Mouse (Mus musculus) heart, embryonic 10.5 days (tissue): Measurements from ENCODE around the gene 2610318N02Rik. TPM values are rescaled to one million over a fixed set of nuclear protein-coding genes. Genes with fewer than 3 reads are reported as not detected.
A peak's percentile ranks its signal among the peaks of the same experiment; 100 is the strongest.
"Not testable (repeated sequence)": the region's sequence is repeated elsewhere in the genome, so short reads cannot be mapped to it uniquely, and the experiment has no call there.

Experiments
- DNase-seq: peaks from one replicate; pipeline ENCODE4 v3.0.0-alpha.2; 2017; ENCODE audit warnings: low spot score
- H3K27ac ChIP-seq: fragments of 300-500 bp; sonication (generic); 2 replicates; pipeline ENCODE4 v1.5.1; 2016; ENCODE audit warnings: mild to moderate bottlenecking
- H3K27me3 ChIP-seq: fragments of 300-500 bp; sonication (generic); 2 replicates; pipeline ENCODE4 v1.6.1; 2016; ENCODE audit warnings: mild to moderate bottlenecking; ENCODE audit not compliant: poor library complexity, insufficient read depth, severe bottlenecking
- H3K36me3 ChIP-seq: fragments of 300-500 bp; sonication (generic); 2 replicates; pipeline ENCODE4 v1.6.1; 2016; ENCODE audit warnings: mild to moderate bottlenecking, moderate library complexity
- H3K4me1 ChIP-seq: fragments of 300-500 bp; sonication (generic); 2 replicates; pipeline ENCODE4 v1.6.1; 2016; ENCODE audit warnings: mild to moderate bottlenecking
- H3K4me3 ChIP-seq: fragments of 300-500 bp; sonication (generic); 2 replicates; pipeline ENCODE4 v1.5.1; 2016; ENCODE audit warnings: mild to moderate bottlenecking, moderate library complexity
- H3K9me3 ChIP-seq: fragments of 300-500 bp; sonication (generic); 2 replicates; pipeline ENCODE4 v1.6.1; 2016; ENCODE audit warnings: mild to moderate bottlenecking, moderate library complexity
- WGBS: fragments of 180-500 bp; shearing (Covaris S2); methylation state at CpG from one replicate; pipeline ENCODE4 v1.1.7; 2016; 5-methylcytosine and 5-hydroxymethylcytosine counted together
- polyA plus RNA-seq: library from polyadenylated mRNA; unstranded; fragments of >200 nt; fragmentation: Nextera tagmentation; extraction: Ambion mirVana; gene quantifications from 2 replicates; pipeline ENCODE4 v1.2.1, GENCODE M21; 2016

Gene 2610318N02Rik
- polyA plus RNA-seq = 56.0 and 84.9 TPM in 2 replicates

DNA sequence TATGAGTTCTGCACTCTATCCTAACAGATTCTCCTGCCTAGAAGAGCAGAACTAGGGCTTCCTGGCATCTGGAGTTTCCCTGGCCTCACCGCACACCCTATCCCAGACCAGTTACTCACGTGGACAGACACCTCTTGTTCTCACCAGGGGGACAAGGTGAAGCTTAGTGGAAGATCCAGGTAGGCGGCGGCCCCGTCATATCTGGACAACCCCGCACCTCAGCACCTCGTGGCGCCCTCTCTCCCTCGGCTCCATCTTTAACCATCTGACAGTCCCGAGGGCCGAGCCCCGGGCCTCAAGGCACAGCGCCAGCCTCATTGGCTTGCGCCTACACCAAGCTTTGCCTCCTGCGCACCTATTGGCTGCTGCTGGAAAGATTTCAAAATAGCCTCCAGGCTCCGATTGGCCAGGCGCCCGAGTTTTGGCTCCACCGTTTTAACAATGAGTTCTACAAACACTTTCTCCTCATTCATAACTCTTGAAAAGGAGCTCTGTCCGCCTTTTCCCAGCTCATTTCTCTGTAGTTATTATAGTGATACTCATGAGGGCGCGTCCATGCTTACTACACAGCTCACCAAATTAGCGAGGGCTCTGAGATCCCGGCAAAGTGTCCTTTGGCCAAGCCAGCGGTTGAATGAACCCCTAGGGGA lies at the start of gene 2610318N02Rik:
TSS of gene 2610318N02Rik (minus strand) at position 297 of the 650 bp plus-strand sequence.
- peak; percentile 97 for DNase-seq
- peaks cover 32% of the 10 kb centered on the region for H3K36me3 ChIP-seq
- H3K4me1 ChIP-seq = peaks cover 18% of the 10 kb centered on the region
- H3K4me3 ChIP-seq = peak within 1 kb of the TSS; percentile 68
- peak within 1 kb of the TSS; percentile 88 for H3K27ac ChIP-seq
- no peaks in the 10 kb centered on the region for H3K27me3 ChIP-seq
- 0% methylated on average over 25 of the region's 25 CpGs for WGBS
- no peaks in the 10 kb centered on the region for H3K9me3 ChIP-seq

DNA sequence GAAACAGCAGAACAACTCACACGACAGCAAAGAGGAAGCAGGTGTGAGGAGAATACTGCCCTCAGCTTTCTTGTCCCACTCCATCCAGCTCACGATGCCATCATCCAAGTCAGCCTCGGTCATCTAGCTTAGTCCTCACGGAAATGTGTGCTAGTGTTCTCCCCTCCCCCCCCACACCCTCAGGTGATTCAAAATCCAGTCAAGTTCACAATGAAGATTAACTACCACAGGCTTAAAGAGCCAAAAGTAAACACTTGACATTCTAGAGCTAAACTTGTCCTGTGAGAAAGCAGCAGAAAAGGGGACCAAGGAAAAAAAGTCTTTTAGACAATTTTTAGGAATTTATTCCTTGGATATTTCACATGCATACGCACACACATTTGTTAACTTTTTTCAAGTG lies 43.1 kb upstream of the 2610318N02Rik start:
- H3K27ac ChIP-seq = no peak overlapping the region
- DNase-seq = no peak
- H3K4me1 ChIP-seq = no peaks in the 10 kb centered on the region
- H3K27me3 ChIP-seq = no peaks in the 10 kb centered on the region
- no peaks in the 10 kb centered on the region for H3K9me3 ChIP-seq
- H3K4me3 ChIP-seq = no peak overlapping the region
- WGBS = 91% methylated on average over 5 of the region's 5 CpGs
- H3K36me3 ChIP-seq = peaks cover 71% of the 10 kb centered on the region

DNA sequence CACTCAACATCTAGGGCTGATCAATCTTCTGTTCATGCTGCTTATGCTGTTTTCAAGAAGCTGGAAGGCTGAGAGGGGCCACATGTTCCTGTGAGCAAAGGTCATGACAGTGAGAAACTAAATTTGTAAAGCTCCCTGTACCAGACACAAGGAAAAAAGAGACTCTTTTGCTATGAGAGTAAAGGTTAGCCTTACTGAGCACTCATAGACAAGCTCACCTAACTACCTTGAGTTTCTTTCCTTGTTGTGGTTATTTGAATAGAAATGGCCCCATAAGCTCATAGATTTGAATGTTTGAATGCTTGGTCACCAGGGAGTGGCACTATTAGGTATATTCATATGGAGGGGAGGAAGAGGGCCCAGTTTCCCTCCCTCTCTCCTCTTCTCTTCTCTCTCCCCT lies 42.2 kb upstream of the 2610318N02Rik start:
- Histone ChIP-seq H3K27ac (no peak overlapping the region), H3K4me3 (no peak overlapping the region), H3K36me3 (peaks cover 66% of the 10 kb centered on the region), H3K27me3 (no peaks in the 10 kb centered on the region), H3K9me3 (no peaks in the 10 kb centered on the region), H3K4me1 (no peaks in the 10 kb centered on the region)
- DNase-seq = no peak

DNA sequence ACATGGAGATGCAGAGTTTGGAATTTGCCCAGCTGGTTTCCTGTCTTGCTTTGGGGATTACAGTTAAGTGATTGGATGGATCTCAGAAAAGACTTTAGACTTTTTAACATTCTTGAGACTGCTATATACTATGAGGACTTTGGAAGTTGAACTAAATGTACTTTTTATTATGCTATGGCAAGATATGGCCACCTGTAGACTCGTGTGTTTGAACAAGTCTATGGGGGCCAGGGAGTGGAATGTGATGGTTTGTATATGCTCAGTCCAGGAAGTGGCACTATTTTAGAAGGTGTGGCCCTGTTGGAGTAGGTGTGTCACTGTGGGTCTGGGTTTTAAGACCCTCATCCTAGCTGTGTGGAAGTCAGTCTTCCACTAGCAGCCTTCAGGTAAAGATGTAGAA lies 40.5 kb upstream of the 2610318N02Rik start:
- 82% methylated on average over 1 of the region's 1 CpGs for WGBS
- DNase-seq = peak; percentile 4
- not testable (repeated sequence) for H3K4me1 ChIP-seq, H3K27ac ChIP-seq, H3K4me3 ChIP-seq, H3K27me3 ChIP-seq, H3K9me3 ChIP-seq
- peaks cover 58% of the 10 kb centered on the region for H3K36me3 ChIP-seq

DNA sequence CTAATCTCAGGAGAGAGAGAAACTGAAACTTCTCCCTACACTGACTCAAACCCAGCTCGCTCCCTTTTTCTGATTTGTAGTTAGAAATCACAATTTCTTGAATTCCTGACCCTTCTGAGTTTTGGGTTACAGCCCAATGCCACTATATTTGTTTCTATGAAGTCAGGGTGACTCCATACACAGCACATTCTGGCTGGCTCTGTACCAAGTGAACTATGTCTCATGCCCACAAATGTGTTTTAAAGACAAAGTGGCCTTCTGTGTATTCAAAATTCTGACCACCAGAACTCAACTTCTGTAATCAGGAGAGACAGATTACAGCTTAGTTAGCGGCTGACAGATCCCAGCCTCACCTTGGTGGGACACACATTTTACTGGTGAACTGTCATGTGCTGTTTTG lies 29.4 kb upstream of the 2610318N02Rik start:
- H3K27me3 ChIP-seq = no peaks in the 10 kb centered on the region
- H3K4me3 ChIP-seq = no peak overlapping the region
- no peak for DNase-seq
- H3K9me3 ChIP-seq = no peaks in the 10 kb centered on the region
- 91% methylated on average over 2 of the region's 2 CpGs for WGBS
- H3K4me1 ChIP-seq = no peaks in the 10 kb centered on the region
- no peak overlapping the region for H3K27ac ChIP-seq
- H3K36me3 ChIP-seq = peaks cover 78% of the 10 kb centered on the region

DNA sequence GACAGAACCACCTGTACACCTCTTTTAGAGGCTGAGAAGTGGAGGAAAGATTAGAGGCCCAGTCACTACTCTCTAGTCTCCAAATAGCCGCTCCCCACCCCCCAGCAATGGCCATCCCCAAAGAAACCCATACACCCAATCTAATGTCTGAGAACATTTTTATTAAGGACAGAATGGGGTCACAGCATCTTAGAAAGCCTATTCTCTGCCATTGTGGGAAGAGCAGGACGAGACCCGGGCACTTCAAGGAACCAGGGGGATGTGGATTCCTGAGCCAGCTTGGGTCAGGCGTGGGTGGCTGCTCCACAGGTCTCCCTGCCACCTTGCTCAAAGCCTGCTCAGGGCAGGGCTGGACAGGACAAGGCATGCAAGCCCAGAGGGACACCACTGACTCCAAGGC lies 26.9 kb upstream of the 2610318N02Rik start:
- H3K27me3 ChIP-seq = no peaks in the 10 kb centered on the region; the same call in 1 of the 2 replicates
- H3K9me3 ChIP-seq = no peaks in the 10 kb centered on the region
- H3K27ac ChIP-seq = no peak overlapping the region
- 92% methylated on average over 4 of the region's 4 CpGs for WGBS
- peaks cover 14% of the 10 kb centered on the region for H3K4me1 ChIP-seq
- no peak for DNase-seq
- peaks cover 53% of the 10 kb centered on the region for H3K36me3 ChIP-seq
- no peak overlapping the region for H3K4me3 ChIP-seq

DNA sequence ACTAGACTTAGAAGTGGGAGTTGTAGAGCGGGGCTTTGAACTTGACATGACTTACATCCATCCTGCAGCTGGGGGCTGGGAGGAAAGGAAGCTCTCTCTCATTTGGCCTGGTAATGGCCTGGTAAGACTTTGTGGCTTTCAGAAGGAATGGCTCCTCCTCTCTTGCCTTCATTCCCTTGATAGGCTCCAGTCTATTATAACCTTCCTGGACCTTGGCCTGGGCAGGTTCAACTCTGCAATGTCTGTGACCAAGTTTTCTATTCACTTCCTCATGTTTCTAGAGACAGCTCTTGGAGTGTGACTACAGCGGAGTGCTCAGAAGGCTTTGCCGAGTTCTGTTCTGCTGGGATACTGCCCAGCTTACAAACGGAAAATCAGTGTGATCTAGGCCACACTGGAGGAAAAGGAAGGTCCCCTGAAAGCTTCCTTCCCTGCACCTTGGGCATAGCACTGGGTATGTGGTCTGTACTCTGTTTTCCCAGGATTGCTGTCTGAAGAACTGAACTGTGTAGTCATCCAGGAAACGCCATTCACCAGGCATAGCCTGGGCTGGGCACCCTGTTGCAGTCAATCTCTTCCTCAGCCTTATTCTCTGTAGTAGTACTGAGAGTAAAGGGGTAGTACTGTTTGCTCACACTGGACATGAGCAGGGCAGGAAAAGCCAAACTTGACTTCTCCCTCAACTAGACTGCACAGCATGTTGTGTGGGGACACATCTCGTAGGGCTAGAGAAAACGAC lies 25.7 kb upstream of the 2610318N02Rik start:
- H3K27me3 ChIP-seq = no peaks in the 10 kb centered on the region; the same call in 1 of the 2 replicates
- no peaks in the 10 kb centered on the region for H3K9me3 ChIP-seq
- H3K36me3 ChIP-seq = peaks cover 46% of the 10 kb centered on the region
- H3K27ac ChIP-seq = no peak overlapping the region
- no peak for DNase-seq
- 77% methylated on average over 7 of the region's 7 CpGs for WGBS
- peaks cover 16% of the 10 kb centered on the region for H3K4me1 ChIP-seq
- no peak overlapping the region for H3K4me3 ChIP-seq

DNA sequence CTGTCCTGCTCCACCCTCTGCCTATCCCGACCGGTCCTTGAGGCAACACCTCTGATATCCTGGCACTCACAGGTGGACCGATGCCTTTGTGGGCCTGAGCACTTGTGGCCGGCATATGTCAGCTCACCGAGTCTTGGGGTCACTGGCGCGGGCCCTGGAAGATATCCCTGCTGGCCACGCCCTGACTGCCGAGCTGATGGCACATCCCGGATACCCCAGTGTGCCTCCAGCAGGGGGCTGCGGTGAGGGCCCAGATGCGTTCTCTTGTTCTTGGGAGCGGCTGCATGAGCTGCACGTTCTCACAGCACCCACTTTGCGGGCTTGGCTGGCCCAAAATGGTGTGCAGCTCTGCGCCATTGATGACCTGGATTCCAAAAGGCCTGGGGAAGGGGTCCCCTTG lies 23.1 kb upstream of the 2610318N02Rik start:
- 8% methylated on average over 16 of the region's 16 CpGs for WGBS
- peaks cover 16% of the 10 kb centered on the region for H3K4me1 ChIP-seq

DNA sequence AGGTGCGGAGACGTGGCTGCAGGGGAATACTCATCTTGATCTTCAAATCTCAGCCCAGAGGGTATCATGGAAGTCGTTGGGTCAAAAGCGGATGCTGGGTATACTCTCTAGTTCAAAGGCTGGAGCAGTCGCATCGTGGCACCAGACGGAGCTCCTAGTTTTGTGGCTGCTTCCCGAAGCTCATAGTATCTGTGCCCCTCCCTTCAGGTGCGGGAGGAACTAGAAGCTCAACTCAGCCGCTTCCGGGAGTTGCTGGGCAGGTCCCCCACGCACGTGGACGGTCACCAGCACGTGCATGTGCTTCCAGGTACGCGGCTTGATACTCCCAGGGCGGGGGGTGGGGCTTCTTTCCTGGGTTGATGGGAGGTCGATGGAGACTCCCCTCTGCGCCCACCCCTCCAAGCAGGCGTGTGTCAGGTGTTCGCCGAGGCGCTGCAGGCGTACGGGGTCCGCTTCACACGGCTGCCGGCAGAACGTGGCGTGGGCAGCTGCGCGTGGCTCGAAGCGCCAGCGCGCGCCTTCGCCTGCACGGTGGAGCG lies 22.5 kb upstream of the 2610318N02Rik start:
- DNase-seq = peak; percentile 77
- Histone ChIP-seq H3K4me1 (peaks cover 16% of the 10 kb centered on the region), H3K36me3 (peaks cover 18% of the 10 kb centered on the region), H3K27me3 (no peaks in the 10 kb centered on the region; the same call in 1 of the 2 replicates), H3K4me3 (peak overlapping the region; percentile 74), H3K9me3 (no peaks in the 10 kb centered on the region), H3K27ac (peak overlapping the region; percentile 83)
- under 1% methylated on average over 41 of the region's 41 CpGs for WGBS

More for the DNA sequence above, 23.1 kb upstream of the 2610318N02Rik start:
- Histone ChIP-seq H3K4me3 (peak overlapping the region; percentile 74), H3K27ac (peak overlapping the region; percentile 83; the same call in 1 of the 2 replicates), H3K9me3 (no peaks in the 10 kb centered on the region), H3K27me3 (no peaks in the 10 kb centered on the region; the same call in 1 of the 2 replicates), H3K36me3 (peaks cover 24% of the 10 kb centered on the region)
- peak; percentile 89 for DNase-seq

DNA sequence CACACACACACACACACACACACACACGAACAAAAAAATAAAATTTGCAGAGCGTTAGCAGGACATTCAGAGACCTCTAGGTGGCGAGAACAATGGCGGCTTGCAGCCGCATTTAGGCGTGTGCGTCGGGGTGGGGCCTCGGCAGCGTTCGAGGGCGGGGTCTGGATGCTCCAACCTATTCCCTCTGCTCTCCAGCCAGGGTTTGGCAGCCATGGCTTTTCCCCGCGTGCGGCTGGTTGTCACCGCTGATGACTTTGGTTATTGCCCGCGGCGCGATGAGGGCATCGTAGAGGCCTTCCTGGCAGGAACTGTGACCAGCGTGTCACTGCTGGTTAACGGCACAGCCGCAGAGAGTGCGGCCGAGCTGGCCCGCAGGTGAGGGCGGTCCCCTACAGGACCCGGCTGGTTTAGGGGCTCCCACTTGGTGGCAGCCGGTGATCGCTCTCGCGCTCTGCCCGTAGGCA lies 21.8 kb upstream of the 2610318N02Rik start, which contains the start of gene Ccdc116:
TSS of gene Ccdc116 (minus strand) at position 458 of the 464 bp plus-strand sequence.
- WGBS = under 1% methylated on average over 34 of the region's 34 CpGs
- H3K27ac ChIP-seq = peak within 1 kb of the TSS; percentile 83
- peak within 1 kb of the TSS; percentile 74 for H3K4me3 ChIP-seq
- H3K4me1 ChIP-seq = peaks cover 16% of the 10 kb centered on the region
- peaks cover 12% of the 10 kb centered on the region for H3K36me3 ChIP-seq
- DNase-seq = peak; percentile 94
- no peaks in the 10 kb centered on the region for H3K9me3 ChIP-seq
- H3K27me3 ChIP-seq = no peaks in the 10 kb centered on the region; the same call in 1 of the 2 replicates

DNA sequence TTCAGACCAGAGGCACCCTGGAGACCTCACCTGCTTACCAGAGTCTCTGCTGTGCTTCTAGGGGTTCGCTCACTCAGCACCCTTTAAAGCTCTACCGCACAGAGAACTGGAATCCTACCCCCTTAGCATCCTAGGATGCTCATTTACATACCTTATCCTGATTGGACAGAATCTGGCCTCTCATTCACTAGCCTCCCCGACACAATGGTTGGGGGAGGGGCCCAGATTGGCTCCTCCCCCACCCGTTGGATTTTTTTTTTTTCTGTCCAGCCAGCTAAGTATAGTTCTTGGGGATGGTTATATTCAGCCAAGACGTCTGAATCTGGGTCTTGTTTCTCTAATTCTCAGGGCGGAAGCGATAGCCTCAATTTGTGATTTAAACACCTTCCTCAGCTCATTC lies 19.4 kb upstream of the 2610318N02Rik start, which contains the start of gene Ydjc:
TSS of gene Ydjc (plus strand) at position 283 of the 400 bp plus-strand sequence.
- no peak for DNase-seq
- WGBS = 18% methylated on average over 7 of the region's 7 CpGs
- H3K4me1 ChIP-seq = peaks cover 16% of the 10 kb centered on the region
- H3K4me3 ChIP-seq = no peak within 1 kb of the TSS
- H3K9me3 ChIP-seq = no peaks in the 10 kb centered on the region
- no peaks in the 10 kb centered on the region; the same call in 1 of the 2 replicates for H3K27me3 ChIP-seq
- H3K27ac ChIP-seq = no peak within 1 kb of the TSS
- H3K36me3 ChIP-seq = no peaks in the 10 kb centered on the region

DNA sequence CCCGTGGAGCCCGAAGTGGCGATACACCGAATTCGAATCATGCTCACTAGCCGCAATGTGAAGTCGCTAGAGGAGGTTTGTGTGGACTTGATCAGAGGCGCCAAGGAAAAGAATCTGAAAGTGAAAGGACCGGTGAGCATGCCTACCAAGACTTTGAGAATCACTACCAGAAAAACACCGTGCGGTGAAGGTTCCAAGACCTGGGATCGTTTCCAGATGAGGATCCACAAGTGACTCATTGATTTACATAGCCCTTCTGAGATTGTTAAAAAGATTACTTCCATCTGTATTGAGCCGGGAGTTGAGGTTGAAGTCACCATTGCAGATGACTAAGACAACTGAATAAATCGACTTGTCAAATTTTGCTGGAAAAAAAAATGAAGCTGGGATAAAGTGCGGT lies 12.4 kb upstream of the 2610318N02Rik start:
- peaks cover 6% of the 10 kb centered on the region for H3K4me1 ChIP-seq
- 83% methylated on average over 15 of the region's 15 CpGs for WGBS
- no peaks in the 10 kb centered on the region for H3K9me3 ChIP-seq
- no peak overlapping the region for H3K4me3 ChIP-seq
- H3K27ac ChIP-seq = no peak overlapping the region
- H3K27me3 ChIP-seq = no peaks in the 10 kb centered on the region
- no peaks in the 10 kb centered on the region for H3K36me3 ChIP-seq
- no peak for DNase-seq

DNA sequence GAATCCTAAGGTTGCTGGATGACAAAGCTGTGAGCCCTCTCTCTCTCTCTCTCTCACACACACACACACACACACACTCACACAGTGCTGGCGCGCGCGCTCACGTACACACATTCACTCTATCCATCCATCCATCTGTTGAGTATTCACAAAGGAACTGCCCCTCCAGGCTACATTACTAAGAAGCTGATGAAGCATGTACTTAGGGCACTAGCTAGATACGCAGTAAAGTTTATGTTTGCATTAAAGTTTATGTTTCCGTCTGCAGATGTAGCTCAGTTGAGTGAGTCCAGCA lies 7.9 kb upstream of the 2610318N02Rik start:
- Histone ChIP-seq H3K27ac (peak overlapping the region; percentile 90), H3K36me3 (no peaks in the 10 kb centered on the region; the same call in 1 of the 2 replicates), H3K4me3 (peak overlapping the region; percentile 79), H3K9me3 (no peaks in the 10 kb centered on the region), H3K27me3 (no peaks in the 10 kb centered on the region), H3K4me1 (peaks cover 18% of the 10 kb centered on the region)
- DNase-seq = no peak
- WGBS = 51% methylated on average over 7 of the region's 7 CpGs
